Mouse (Mus musculus): ENCODE data around the gene Scn1b. TPM values are rescaled to one million over a fixed set of nuclear protein-coding genes. Genes with fewer than 3 reads are reported as not detected.

Scn1b gene
- total RNA-seq, 2 experiments from 2014 or later = 548 to 620 TPM

- no peak for DNase-seq
Measured at GRCm38 (mm10) chr7:31115182-31115581, 11.6 kb downstream of the Scn1b start, which contains the start of gene Hpn. Gene Hpn, minus strand, starts transcription at chr7:31115290.

DNA sequence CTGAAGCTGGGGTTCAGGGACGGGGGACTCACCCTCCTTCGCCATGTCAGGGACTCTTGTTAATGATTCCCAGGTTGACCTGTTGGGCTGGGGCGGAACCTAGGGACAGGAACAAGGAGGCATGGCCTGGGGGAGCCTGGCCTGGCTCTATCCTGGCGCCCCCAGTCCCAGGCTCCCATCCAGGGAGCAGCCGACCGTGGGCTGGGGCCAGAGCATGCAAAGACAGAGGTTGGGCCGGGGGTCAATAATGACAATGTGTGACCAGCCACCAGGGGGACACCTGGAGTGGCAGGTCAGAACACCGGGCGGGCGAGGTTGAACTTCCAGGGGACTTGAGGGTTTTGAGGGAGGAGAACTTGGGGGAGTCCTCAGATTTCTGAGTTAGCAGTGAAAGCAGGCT, 12.2 kb downstream of the Scn1b start:
- DNase-seq = no peak

GRCm38 (mm10) chr7:31113800-31114199, 13.0 kb downstream of the Scn1b start:
- no peak for DNase-seq

- no peak for DNase-seq
Measured at GRCm38 (mm10) chr7:31112036-31112435, 14.8 kb downstream of the Scn1b start.

DNA sequence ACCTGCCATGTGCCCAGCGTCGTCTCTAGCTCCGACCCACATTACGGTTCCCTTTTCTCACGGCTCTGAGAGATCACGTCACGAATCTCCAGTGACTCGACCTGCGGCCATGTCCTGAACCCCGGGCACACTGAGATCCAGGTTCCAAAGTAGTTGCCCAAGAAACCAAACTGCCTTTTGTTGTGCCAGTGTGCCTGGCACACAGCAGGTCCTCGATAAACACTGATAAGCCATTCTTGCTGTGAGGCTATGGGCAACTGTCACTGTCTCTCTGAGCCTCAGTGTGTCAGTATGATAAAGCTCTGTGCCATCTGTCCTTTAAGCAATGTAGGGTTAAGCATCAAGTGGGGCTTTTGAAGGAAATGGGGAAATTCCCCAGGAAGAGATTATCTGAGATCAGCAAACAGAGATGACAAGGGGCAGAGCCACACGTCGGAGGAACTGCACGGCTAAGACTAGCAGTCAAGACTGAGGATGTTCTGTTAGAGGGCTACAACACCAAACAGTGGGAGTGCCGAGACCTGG, 15.9 kb downstream of the Scn1b start:
- DNase-seq = no peak

GRCm38 (mm10) chr7:31109796-31110195, 17.0 kb downstream of the Scn1b start:
- no peak for DNase-seq

DNA sequence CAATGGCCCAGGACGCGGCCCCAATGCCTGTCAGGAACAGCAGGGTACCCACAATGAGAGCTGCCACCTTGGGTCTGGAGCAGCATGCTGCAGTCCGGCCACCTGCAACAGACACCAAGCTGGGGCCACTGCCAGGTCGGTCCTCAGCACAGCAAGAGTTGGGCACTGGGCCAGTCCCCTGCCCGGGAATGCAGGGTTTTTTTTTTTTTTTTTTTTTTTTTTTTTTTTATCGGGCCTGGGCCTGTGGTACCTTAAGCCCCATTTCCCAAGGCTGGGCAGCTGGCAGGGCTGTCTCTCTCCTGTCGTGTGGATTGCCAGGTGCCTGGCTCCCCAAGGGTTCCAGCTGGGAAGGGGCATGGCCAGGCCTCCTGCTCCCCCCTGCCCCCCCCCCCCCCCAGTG, 17.7 kb downstream of the Scn1b start:
- DNase-seq = no peak

- DNase-seq = no peak
Measured at GRCm38 (mm10) chr7:31107781-31108180, 19.0 kb downstream of the Scn1b start.

GRCm38 (mm10) chr7:31106166-31106565, 20.6 kb downstream of the Scn1b start:
- DNase-seq = no peak

DNA sequence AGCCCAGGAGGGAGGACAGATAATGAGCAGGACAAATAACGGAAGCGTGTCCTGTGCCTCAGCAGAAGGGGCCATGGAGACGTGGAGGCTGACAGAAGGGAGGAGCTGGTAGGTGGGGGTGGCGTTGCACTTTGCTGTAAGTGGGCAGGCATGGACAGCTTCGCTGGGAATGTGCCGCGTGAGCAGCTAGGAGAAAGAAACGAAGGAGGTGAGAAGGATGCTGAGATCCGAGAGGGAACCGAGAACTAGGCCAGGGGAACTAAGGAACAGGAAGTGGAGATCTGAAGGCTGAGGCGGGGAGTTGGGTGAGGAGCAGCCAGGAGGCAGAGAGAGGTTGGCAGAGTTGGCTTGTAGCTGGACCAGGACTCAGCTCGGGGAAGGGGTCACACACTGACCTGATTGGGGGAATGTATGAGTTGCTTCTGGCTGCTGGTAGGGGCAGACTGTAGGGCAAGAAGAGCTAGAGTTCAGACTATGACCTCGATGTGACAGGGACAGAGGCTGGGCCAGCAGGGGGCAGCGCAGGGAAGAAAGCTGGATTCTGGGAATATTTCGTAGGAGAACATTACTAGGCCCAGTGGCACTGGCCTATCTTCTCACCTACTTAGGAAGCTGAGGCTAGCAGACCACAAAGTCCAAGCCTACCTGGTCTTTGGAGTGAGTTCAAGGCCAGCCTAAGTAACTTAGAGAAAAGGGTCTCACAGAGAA, 21.6 kb downstream of the Scn1b start:
- DNase-seq = no peak

- DNase-seq = no peak
Measured at GRCm38 (mm10) chr7:31100786-31101185, 26.0 kb downstream of the Scn1b start.

DNA sequence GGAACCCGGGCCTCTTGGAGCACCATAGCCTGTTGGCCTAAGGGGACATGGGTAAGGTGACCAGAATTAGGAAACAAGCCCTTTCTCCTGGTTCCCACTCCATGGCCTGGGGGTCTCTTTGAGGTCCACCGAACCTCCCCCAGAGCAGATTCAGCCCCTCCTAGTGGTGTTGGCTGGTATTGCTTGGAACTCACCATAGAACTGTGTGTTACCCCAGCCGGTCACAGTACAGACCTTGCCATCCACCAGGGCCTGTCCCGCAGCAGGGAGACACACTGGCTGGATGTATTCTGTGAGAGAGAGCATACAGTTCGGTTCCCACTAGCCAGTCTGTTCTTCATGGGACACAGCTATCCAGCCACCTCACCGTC, 27.2 kb downstream of the Scn1b start:
- DNase-seq = no peak

- DNase-seq = no peak
Measured at GRCm38 (mm10) chr7:31098697-31099611, 27.8 kb downstream of the Scn1b start.

DNA sequence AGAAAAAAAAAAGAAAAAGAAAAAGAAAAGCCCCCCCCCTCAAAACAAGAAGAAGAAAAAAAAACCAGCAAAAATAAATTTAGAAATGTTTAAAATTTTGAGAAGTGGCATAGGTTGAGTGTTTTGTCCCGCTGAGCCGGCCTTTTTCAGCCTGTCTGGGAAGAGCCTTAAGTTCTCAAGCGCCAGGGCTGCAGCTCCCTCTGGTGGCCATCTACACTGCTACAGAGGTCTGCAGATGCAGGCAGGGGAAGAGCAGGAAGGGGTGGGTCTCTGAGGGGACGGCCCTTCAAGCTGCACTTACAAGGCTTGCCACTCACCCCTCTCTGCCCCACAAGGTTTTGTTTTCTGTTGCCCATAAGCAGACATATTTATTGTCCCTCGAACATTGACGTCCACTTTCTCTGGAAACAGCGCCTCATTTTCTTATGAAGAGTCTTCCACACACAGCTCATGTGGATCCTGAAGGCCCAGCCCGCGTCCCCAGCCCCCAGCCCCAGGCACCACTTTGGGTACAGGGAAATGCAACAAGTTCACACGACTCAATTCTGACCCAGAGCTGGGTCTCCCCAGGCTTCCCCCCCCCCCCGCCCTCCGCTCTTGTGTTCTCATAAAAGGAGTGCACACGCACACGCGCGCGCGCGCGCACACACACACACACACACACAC, 29.1 kb downstream of the Scn1b start:
- DNase-seq = peak; percentile 86 to 87

GRCm38 (mm10) chr7:31096892-31097564, 29.8 kb downstream of the Scn1b start:
- DNase-seq = no peak

DNA sequence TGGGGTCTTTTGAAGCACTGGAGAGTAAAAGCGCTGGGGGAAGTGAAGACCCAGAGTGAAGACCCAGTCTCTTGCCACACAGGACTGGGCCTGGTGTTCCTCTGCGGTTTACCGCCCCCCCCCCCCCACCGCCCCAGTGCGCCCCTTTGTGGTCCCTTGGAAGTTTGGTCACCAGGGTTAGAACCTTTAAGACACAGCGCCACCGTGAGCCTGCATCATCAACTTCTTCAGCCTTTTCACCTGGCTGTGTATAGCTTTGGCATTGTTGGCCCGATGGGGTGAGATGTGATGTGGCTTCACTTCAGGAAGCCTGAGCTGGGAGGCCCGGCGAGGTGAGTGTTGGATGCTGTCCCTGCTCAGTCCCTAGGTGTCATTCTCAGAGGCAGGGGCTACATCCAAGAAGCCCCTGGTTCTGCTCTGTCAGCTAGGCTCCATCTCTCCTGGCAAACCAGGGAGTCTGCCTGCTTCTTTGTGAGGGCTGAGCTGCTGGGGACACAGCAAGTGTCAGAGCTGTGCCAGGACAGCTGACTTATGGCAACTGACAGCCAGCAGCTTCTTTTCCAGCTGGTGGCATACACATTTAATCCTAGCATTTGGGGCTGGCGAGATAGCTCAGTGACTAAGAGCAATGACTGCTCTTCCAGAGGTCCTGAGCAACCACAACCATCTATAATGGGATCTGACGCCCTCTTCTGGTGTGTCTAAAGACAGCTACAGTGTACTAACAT, 31.9 kb downstream of the Scn1b start:
- DNase-seq = no peak

DNA sequence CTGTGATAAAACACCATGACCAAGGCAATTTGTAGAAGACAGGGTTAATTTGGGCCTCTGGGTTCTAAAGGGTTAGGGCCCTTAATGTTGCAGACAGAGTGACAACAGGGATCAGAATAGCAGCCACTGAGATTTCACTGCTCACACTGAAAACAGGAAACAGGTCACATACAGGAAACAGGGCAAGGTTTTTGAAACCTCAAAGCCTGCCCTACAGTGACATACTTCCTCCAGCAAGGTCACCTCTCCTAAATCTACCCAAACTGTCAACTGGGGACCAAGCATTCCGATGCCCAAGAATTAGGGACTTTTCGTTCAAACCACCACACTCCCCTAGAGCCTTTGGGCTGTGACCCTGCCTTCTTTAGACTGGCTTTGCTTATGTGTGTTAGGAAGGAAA, 37.1 kb downstream of the Scn1b start:
- DNase-seq = no peak

DNA sequence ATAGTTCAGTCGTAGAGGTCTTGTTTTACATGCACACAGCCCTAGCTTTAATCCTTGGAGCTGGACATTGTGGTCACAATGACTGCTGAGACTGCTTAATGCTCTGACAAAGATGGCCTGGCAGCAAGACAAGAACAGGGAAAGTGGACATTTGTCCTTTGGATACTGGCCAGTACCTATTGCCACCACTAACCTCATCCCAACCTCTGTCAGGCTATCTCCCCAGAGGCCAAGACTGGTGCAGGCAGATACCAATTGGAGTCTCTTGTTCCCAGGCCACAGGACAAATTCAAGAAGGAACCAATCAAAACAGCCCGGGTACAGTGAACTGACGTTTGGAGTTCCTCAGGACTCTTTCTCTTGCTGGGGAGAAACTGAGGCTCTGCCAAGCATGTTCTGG, 38.6 kb downstream of the Scn1b start:
- no peak for DNase-seq

- DNase-seq = no peak
Measured at GRCm38 (mm10) chr7:31087262-31087661, 39.5 kb downstream of the Scn1b start.

DNA sequence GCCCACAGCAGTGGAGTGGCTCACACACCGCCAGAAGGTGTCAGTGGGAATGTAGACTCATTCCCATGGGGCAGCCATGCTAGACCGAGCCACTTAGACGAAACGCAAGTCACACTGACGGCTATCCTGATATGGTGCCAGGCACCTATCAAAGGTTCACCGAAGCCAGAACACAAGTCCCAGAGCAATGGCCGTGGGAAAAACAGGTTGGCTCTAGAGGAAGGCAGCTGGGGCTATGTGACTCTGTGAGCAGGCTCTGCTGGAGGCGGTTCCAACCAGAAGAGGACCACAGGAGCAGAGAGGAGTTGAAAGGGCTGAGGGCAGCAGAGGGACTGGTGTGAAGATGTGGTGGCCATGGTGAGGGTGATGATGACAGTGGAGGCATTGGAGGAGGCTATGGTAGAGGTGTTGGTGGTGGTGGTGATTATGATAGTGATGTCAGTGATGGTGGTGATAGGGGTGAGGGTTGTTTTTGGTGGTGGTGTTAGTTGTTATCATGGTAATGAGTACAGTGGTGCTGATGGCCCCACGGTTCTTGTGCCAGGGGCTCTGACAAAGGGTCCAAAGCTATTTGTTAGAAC, 40.5 kb downstream of the Scn1b start:
- no peak for DNase-seq

GRCm38 (mm10) chr7:31085171-31085570, 41.6 kb downstream of the Scn1b start:
- DNase-seq = peak; percentile 19 to 37

Data from layer of hippocampus, postnatal 36 days (tissue).